Mouse (Mus musculus): ENCODE measurements around the gene Plgrkt. TPM values are rescaled to one million over a fixed set of nuclear protein-coding genes. Genes with fewer than 3 reads are reported as not detected.
A peak's percentile ranks its signal among the peaks of the same experiment; 100 is the strongest.

Gene Plgrkt
- polyA plus RNA-seq, 1 experiment from 2014 or later = 51.8 TPM

- no peaks in the 10 kb centered on the region for H3K4me1 ChIP-seq (ENCODE audit: control insufficient read depth, insufficient read depth, low read length)
- no peak overlapping the region for H3K9ac ChIP-seq (ENCODE audit: low read length)
- no peak overlapping the region for H3K4me2 ChIP-seq (ENCODE audit: low read depth)
- 90% methylated on average over 3 of the region's 3 CpGs for WGBS
- H3K27ac ChIP-seq (ENCODE audit: low read depth, low read length) = no peak overlapping the region
- DNase-seq (ENCODE audit: low spot score) = no peak
- H3K4me3 ChIP-seq (ENCODE audit: low read depth, low read length) = no peak overlapping the region
- H3K36me3 ChIP-seq (ENCODE audit: control insufficient read depth, insufficient read depth, low read length) = no peaks in the 10 kb centered on the region
- H3K9me3 ChIP-seq (ENCODE audit: control insufficient read depth, low read length) = no peaks in the 10 kb centered on the region
- no peak for ATAC-seq (ENCODE audit: insufficient read depth, low FRiP score, low TSS enrichment)
- H3K27me3 ChIP-seq (ENCODE audit: control insufficient read depth, insufficient read depth, low read length) = no peaks in the 10 kb centered on the region
Measured at GRCm38 (mm10) chr19:29372621-29373020, 5.4 kb upstream of the Plgrkt start.

- no peaks in the 10 kb centered on the region for H3K27me3 ChIP-seq (ENCODE audit: control insufficient read depth, insufficient read depth, low read length)
- H3K4me2 ChIP-seq (ENCODE audit: low read depth) = no peak overlapping the region
- H3K27ac ChIP-seq (ENCODE audit: low read depth, low read length) = no peak overlapping the region
- H3K9ac ChIP-seq (ENCODE audit: low read length) = no peak overlapping the region
- H3K9me3 ChIP-seq (ENCODE audit: control insufficient read depth, low read length) = no peaks in the 10 kb centered on the region
- DNase-seq (ENCODE audit: low spot score) (no peak), ATAC-seq (ENCODE audit: insufficient read depth, low FRiP score, low TSS enrichment) (no peak)
- H3K4me1 ChIP-seq (ENCODE audit: control insufficient read depth, insufficient read depth, low read length) = no peaks in the 10 kb centered on the region
- H3K4me3 ChIP-seq (ENCODE audit: low read depth, low read length) = no peak overlapping the region
- H3K36me3 ChIP-seq (ENCODE audit: control insufficient read depth, insufficient read depth, low read length) = no peaks in the 10 kb centered on the region
- 80% methylated on average over 4 of the region's 4 CpGs for WGBS
Measured at GRCm38 (mm10) chr19:29372138-29372537, 4.9 kb upstream of the Plgrkt start.

- H3K4me1 ChIP-seq (ENCODE audit: control insufficient read depth, insufficient read depth, low read length) = no peaks in the 10 kb centered on the region
- H3K9me3 ChIP-seq (ENCODE audit: control insufficient read depth, low read length) = no peaks in the 10 kb centered on the region
- DNase-seq (ENCODE audit: low spot score) (no peak), ATAC-seq (ENCODE audit: insufficient read depth, low FRiP score, low TSS enrichment) (no peak)
- 84% methylated on average over 18 of the region's 18 CpGs for WGBS
- no peak overlapping the region for H3K27ac ChIP-seq (ENCODE audit: low read depth, low read length)
- no peak overlapping the region for H3K4me3 ChIP-seq (ENCODE audit: low read depth, low read length)
- no peaks in the 10 kb centered on the region for H3K27me3 ChIP-seq (ENCODE audit: control insufficient read depth, insufficient read depth, low read length)
- no peak overlapping the region for H3K4me2 ChIP-seq (ENCODE audit: low read depth)
- H3K9ac ChIP-seq (ENCODE audit: low read length) = no peak overlapping the region
- no peaks in the 10 kb centered on the region for H3K36me3 ChIP-seq (ENCODE audit: control insufficient read depth, insufficient read depth, low read length)
Measured at GRCm38 (mm10) chr19:29371284-29372081, 4.3 kb upstream of the Plgrkt start.

- H3K36me3 ChIP-seq (ENCODE audit: control insufficient read depth, insufficient read depth, low read length) = no peaks in the 10 kb centered on the region
- ATAC-seq (ENCODE audit: insufficient read depth, low FRiP score, low TSS enrichment) (no peak), DNase-seq (ENCODE audit: low spot score) (no peak)
- H3K4me1 ChIP-seq (ENCODE audit: control insufficient read depth, insufficient read depth, low read length) = no peaks in the 10 kb centered on the region
- H3K9ac ChIP-seq (ENCODE audit: low read length) = no peak overlapping the region
- H3K4me3 ChIP-seq (ENCODE audit: low read depth, low read length) = no peak overlapping the region
- H3K9me3 ChIP-seq (ENCODE audit: control insufficient read depth, low read length) = no peaks in the 10 kb centered on the region
- WGBS = 92% methylated on average over 7 of the region's 7 CpGs
- H3K27me3 ChIP-seq (ENCODE audit: control insufficient read depth, insufficient read depth, low read length) = no peaks in the 10 kb centered on the region
- no peak overlapping the region for H3K27ac ChIP-seq (ENCODE audit: low read depth, low read length)
- no peak overlapping the region for H3K4me2 ChIP-seq (ENCODE audit: low read depth)
Measured at GRCm38 (mm10) chr19:29370545-29371283, 3.5 kb upstream of the Plgrkt start.

- H3K4me3 ChIP-seq (ENCODE audit: low read depth, low read length) = no peak overlapping the region
- no peaks in the 10 kb centered on the region for H3K9me3 ChIP-seq (ENCODE audit: control insufficient read depth, low read length)
- no peaks in the 10 kb centered on the region for H3K4me1 ChIP-seq (ENCODE audit: control insufficient read depth, insufficient read depth, low read length)
- no peak overlapping the region for H3K27ac ChIP-seq (ENCODE audit: low read depth, low read length)
- no peak overlapping the region for H3K4me2 ChIP-seq (ENCODE audit: low read depth)
- H3K9ac ChIP-seq (ENCODE audit: low read length) = no peak overlapping the region
- 85% methylated on average over 12 of the region's 12 CpGs for WGBS
- ATAC-seq (ENCODE audit: insufficient read depth, low FRiP score, low TSS enrichment) (no peak), DNase-seq (ENCODE audit: low spot score) (no peak)
- H3K27me3 ChIP-seq (ENCODE audit: control insufficient read depth, insufficient read depth, low read length) = no peaks in the 10 kb centered on the region
- H3K36me3 ChIP-seq (ENCODE audit: control insufficient read depth, insufficient read depth, low read length) = no peaks in the 10 kb centered on the region
Measured at GRCm38 (mm10) chr19:29370112-29370511, 2.9 kb upstream of the Plgrkt start.

- H3K4me2 ChIP-seq (ENCODE audit: low read depth) = no peak overlapping the region
- no peaks in the 10 kb centered on the region for H3K4me1 ChIP-seq (ENCODE audit: control insufficient read depth, insufficient read depth, low read length)
- no peak overlapping the region for H3K27ac ChIP-seq (ENCODE audit: low read depth, low read length)
- H3K27me3 ChIP-seq (ENCODE audit: control insufficient read depth, insufficient read depth, low read length) = no peaks in the 10 kb centered on the region
- no peak overlapping the region for H3K9ac ChIP-seq (ENCODE audit: low read length)
- 85% methylated on average over 3 of the region's 3 CpGs for WGBS
- no peaks in the 10 kb centered on the region for H3K9me3 ChIP-seq (ENCODE audit: control insufficient read depth, low read length)
- ATAC-seq (ENCODE audit: insufficient read depth, low FRiP score, low TSS enrichment) (no peak), DNase-seq (ENCODE audit: low spot score) (no peak)
- H3K36me3 ChIP-seq (ENCODE audit: control insufficient read depth, insufficient read depth, low read length) = no peaks in the 10 kb centered on the region
- H3K4me3 ChIP-seq (ENCODE audit: low read depth, low read length) = no peak overlapping the region
Measured at GRCm38 (mm10) chr19:29368671-29369309, 1.6 kb upstream of the Plgrkt start.

GRCm38 (mm10) chr19:29368041-29368440 is 851 bp upstream of the Plgrkt start:
- Histone ChIP-seq H3K36me3 (ENCODE audit: control insufficient read depth, insufficient read depth, low read length) (no peaks in the 10 kb centered on the region), H3K27ac (ENCODE audit: low read depth, low read length) (no peak overlapping the region), H3K9me3 (ENCODE audit: control insufficient read depth, low read length) (no peaks in the 10 kb centered on the region), H3K4me2 (ENCODE audit: low read depth) (no peak overlapping the region), H3K9ac (ENCODE audit: low read length) (no peak overlapping the region), H3K4me3 (ENCODE audit: low read depth, low read length) (no peak overlapping the region), H3K4me1 (ENCODE audit: control insufficient read depth, insufficient read depth, low read length) (no peaks in the 10 kb centered on the region), H3K27me3 (ENCODE audit: control insufficient read depth, insufficient read depth, low read length) (no peaks in the 10 kb centered on the region)
- ATAC-seq (ENCODE audit: insufficient read depth, low FRiP score, low TSS enrichment) (no peak), DNase-seq (ENCODE audit: low spot score) (no peak)
- 94% methylated on average over 2 of the region's 2 CpGs for WGBS

GRCm38 (mm10) chr19:29366226-29366968 is 793 bp downstream of the Plgrkt start:
- no peak for ATAC-seq (ENCODE audit: insufficient read depth, low FRiP score, low TSS enrichment)
- H3K9ac ChIP-seq (ENCODE audit: low read length) = no peak overlapping the region; the same call in 1 of the 2 replicates
- no peak for DNase-seq (ENCODE audit: low spot score)
- H3K9me3 ChIP-seq (ENCODE audit: control insufficient read depth, low read length) = no peaks in the 10 kb centered on the region
- no peaks in the 10 kb centered on the region for H3K4me1 ChIP-seq (ENCODE audit: control insufficient read depth, insufficient read depth, low read length)
- peak overlapping the region; percentile 62 for H3K4me2 ChIP-seq (ENCODE audit: low read depth)
- no peaks in the 10 kb centered on the region for H3K27me3 ChIP-seq (ENCODE audit: control insufficient read depth, insufficient read depth, low read length)
- no peaks in the 10 kb centered on the region for H3K36me3 ChIP-seq (ENCODE audit: control insufficient read depth, insufficient read depth, low read length)
- H3K27ac ChIP-seq (ENCODE audit: low read depth, low read length) = no peak overlapping the region
- H3K4me3 ChIP-seq (ENCODE audit: low read depth, low read length) = peak overlapping the region; percentile 37
- 63% methylated on average over 20 of the region's 20 CpGs for WGBS

All from neural tube, embryonic 11.5 days (tissue).